29 mouse cellular contexts compared by ENCODE assay signal in the genomic region with DNA sequence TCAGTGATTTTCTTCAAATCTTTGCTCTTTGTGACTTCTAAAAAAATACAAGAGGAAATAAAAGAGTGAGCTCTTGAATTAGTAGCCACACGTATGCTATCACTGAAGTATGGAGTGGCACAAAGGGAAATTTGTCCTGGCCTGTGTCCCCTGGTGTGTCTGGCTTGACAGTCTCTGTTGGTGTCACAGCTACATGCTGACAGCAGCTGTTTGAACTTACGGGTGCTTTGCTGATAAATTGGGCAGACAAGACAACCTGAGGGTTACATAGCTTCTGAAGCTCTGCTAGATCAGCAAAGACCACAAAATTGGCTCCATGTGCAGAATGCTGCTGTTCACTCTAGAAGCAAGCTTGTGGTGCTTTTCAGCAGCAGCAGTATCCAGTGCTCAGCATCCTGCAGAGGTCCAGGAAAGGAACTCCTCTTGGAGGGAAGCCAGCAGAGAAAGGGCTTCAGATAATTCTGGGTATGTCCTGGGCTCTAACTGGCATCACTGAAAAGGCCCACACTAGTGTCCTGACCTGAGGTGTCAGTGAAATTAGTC.
DNase-seq lines count a peak whose midpoint lies in the region; ATAC-seq lines count a peak whose summit lies in the region.
"Had no signal": no experiment of that assay in that cellular context is flagged by ENCODE, and none has a peak within 500 bp of the region (broad histone marks: within the 10 kb centered on the region; RNA-seq: fewer than 3 reads in every experiment).

No protein-coding gene starts in this region.

- ATAC-seq in heart, embryonic 11.5 days (replicated peaks; ENCODE audit: insufficient number of reproducible peaks, low FRiP score, low TSS enrichment): peak; percentile 64
- ATAC-seq in heart, embryonic 15.5 days (replicated peaks; ENCODE audit: insufficient number of reproducible peaks, insufficient read depth, low FRiP score, low read depth): peak; percentile 74
- no peak; the same call in 1 of the 2 replicates for ATAC-seq in forebrain, embryonic 15.5 days (replicated peaks)
- ATAC-seq: CD4-positive, CD25-positive, alpha-beta regulatory T cell, adult 4 months; hindbrain, embryonic 16.5 days; midbrain, embryonic 15.5 days had no signal

- H3K9ac ChIP-seq in heart, embryonic 11.5 days (ENCODE audit: low read depth, low read length): no peak overlapping the region
- no peak overlapping the region for H3K9ac ChIP-seq in heart, embryonic 15.5 days
- H3K9ac ChIP-seq in forebrain, embryonic 15.5 days (replicated peaks): no peak overlapping the region
- H3K9ac ChIP-seq: embryonic facial prominence, embryonic 15.5 days; forebrain, embryonic 12.5 days; kidney, embryonic 15.5 days; liver, embryonic 14.5 days; lung, embryonic 15.5 days; midbrain, embryonic 15.5 days; neural tube, embryonic 12.5 days had no signal

- peak; percentile 82 for DNase-seq in heart, embryonic 10.5 days (ENCODE audit: low spot score)
- no peak for DNase-seq in heart, postnatal 4 days
- DNase-seq in cerebellum, postnatal 36 days: no peak
- no peak for DNase-seq in neural tube, embryonic 10.5 days (ENCODE audit: extremely low spot score, low spot score)
- DNase-seq: adrenal gland, postnatal 25 days; cerebellum, adult 2 months; cerebellum, postnatal 14 days; gastrocnemius, postnatal 10 days; kidney, adult 18-20 months; kidney, postnatal 25 days; liver; right cerebral cortex, postnatal 4 days; thymus, adult 18-20 months; thymus, postnatal 36 days had no signal

- H3K4me3 ChIP-seq in heart, embryonic 10.5 days: no peak overlapping the region
- no peak overlapping the region for H3K4me3 ChIP-seq in heart, embryonic 11.5 days (ENCODE audit: low read depth, low read length)
- no peak overlapping the region for H3K4me3 ChIP-seq in heart, embryonic 15.5 days
- H3K4me3 ChIP-seq in forebrain, embryonic 15.5 days: no peak overlapping the region
- H3K4me3 ChIP-seq: embryonic facial prominence, embryonic 10.5 days; embryonic facial prominence, embryonic 15.5 days; forebrain, embryonic 12.5 days; kidney, embryonic 15.5 days; lung, embryonic 15.5 days; midbrain, embryonic 10.5 days; midbrain, embryonic 15.5 days; neural tube, embryonic 12.5 days had no signal

- H3K27me3 ChIP-seq in heart, embryonic 10.5 days (ENCODE audit: insufficient read depth, poor library complexity, severe bottlenecking): no peaks in the 10 kb centered on the region
- H3K27me3 ChIP-seq in heart, embryonic 11.5 days (ENCODE audit: control insufficient read depth, insufficient read depth, low read length): no peaks in the 10 kb centered on the region
- no peaks in the 10 kb centered on the region for H3K27me3 ChIP-seq in heart, embryonic 15.5 days
- no peaks in the 10 kb centered on the region for H3K27me3 ChIP-seq in forebrain, embryonic 15.5 days
- H3K27me3 ChIP-seq: embryonic facial prominence, embryonic 15.5 days; forebrain, embryonic 12.5 days; kidney, embryonic 15.5 days; lung, embryonic 15.5 days; midbrain, embryonic 15.5 days; neural tube, embryonic 12.5 days had no signal

- no peak overlapping the region for H3K4me2 ChIP-seq in heart, embryonic 11.5 days
- no peak overlapping the region for H3K4me2 ChIP-seq in heart, embryonic 15.5 days
- H3K4me2 ChIP-seq in forebrain, embryonic 15.5 days (replicated peaks): no peak overlapping the region
- H3K4me2 ChIP-seq: embryonic facial prominence, embryonic 15.5 days; forebrain, embryonic 12.5 days; kidney, embryonic 15.5 days; lung, embryonic 15.5 days; midbrain, embryonic 15.5 days; neural tube, embryonic 12.5 days had no signal

- no peaks in the 10 kb centered on the region for H3K36me3 ChIP-seq in heart, embryonic 10.5 days
- H3K36me3 ChIP-seq in heart, embryonic 11.5 days (ENCODE audit: control insufficient read depth, insufficient read depth, low read length): no peaks in the 10 kb centered on the region
- no peaks in the 10 kb centered on the region for H3K36me3 ChIP-seq in heart, embryonic 15.5 days
- no peaks in the 10 kb centered on the region for H3K36me3 ChIP-seq in forebrain, embryonic 15.5 days
- H3K36me3 ChIP-seq: embryonic facial prominence, embryonic 10.5 days; embryonic facial prominence, embryonic 15.5 days; forebrain, embryonic 12.5 days; kidney, embryonic 15.5 days; lung, embryonic 15.5 days; midbrain, embryonic 10.5 days; midbrain, embryonic 15.5 days; neural tube, embryonic 12.5 days had no signal

- peak overlapping the region; percentile 29; the same call in 1 of the 2 replicates for H3K27ac ChIP-seq in heart, embryonic 10.5 days
- H3K27ac ChIP-seq in heart, embryonic 11.5 days (ENCODE audit: low read depth, low read length): peak overlapping the region; percentile 51
- H3K27ac ChIP-seq in heart, embryonic 15.5 days: peak overlapping the region; percentile 53
- no peak overlapping the region for H3K27ac ChIP-seq in forebrain, embryonic 15.5 days (replicated peaks)
- H3K27ac ChIP-seq: embryonic facial prominence, embryonic 10.5 days; embryonic facial prominence, embryonic 15.5 days; forebrain, embryonic 12.5 days; kidney, embryonic 15.5 days; liver, embryonic 14.5 days; lung, embryonic 15.5 days; midbrain, embryonic 10.5 days; midbrain, embryonic 15.5 days; neural tube, embryonic 12.5 days; stomach, postnatal 0 days had no signal

- no peaks in the 10 kb centered on the region for H3K9me3 ChIP-seq in heart, embryonic 10.5 days
- no peaks in the 10 kb centered on the region for H3K9me3 ChIP-seq in heart, embryonic 11.5 days (replicated peaks; ENCODE audit: control insufficient read depth, low read length)
- H3K9me3 ChIP-seq in heart, embryonic 15.5 days (replicated peaks): no peaks in the 10 kb centered on the region
- no peaks in the 10 kb centered on the region for H3K9me3 ChIP-seq in forebrain, embryonic 15.5 days
- H3K9me3 ChIP-seq: embryonic facial prominence, embryonic 10.5 days; embryonic facial prominence, embryonic 15.5 days; forebrain, embryonic 12.5 days; kidney, embryonic 15.5 days; lung, embryonic 15.5 days; midbrain, embryonic 10.5 days; midbrain, embryonic 15.5 days; neural tube, embryonic 12.5 days had no signal

- WGBS in heart, embryonic 10.5 days: 24% methylated on average over 2 of the region's 2 CpGs
- WGBS in heart, embryonic 11.5 days (ENCODE audit: insufficient replicate concordance): 22% methylated on average over 2 of the region's 2 CpGs
- WGBS in heart, embryonic 15.5 days: 23% methylated on average over 2 of the region's 2 CpGs
- 83% methylated on average over 2 of the region's 2 CpGs for WGBS in forebrain, embryonic 15.5 days

- peaks cover 9% of the 10 kb centered on the region; the same call in 1 of the 2 replicates for H3K4me1 ChIP-seq in heart, embryonic 10.5 days
- H3K4me1 ChIP-seq in heart, embryonic 11.5 days (ENCODE audit: control insufficient read depth, insufficient read depth, low read length): no peaks in the 10 kb centered on the region
- peaks cover 9% of the 10 kb centered on the region for H3K4me1 ChIP-seq in heart, embryonic 15.5 days (replicated peaks)
- H3K4me1 ChIP-seq in forebrain, embryonic 15.5 days: no peaks in the 10 kb centered on the region
- H3K4me1 ChIP-seq: embryonic facial prominence, embryonic 10.5 days; embryonic facial prominence, embryonic 15.5 days; forebrain, embryonic 12.5 days; kidney, embryonic 15.5 days; lung, embryonic 15.5 days; midbrain, embryonic 10.5 days; midbrain, embryonic 15.5 days; neural tube, embryonic 12.5 days had no signal
